Mouse (Mus musculus) testis, adult 2 months (tissue): Measurements from ENCODE around the gene Pde4d. TPM values are rescaled to one million over a fixed set of nuclear protein-coding genes. Genes with fewer than 3 reads are reported as not detected.

ENCODE experiments used
- H3K27ac ChIP-seq: fragments of 200-500 bp; 2 replicates; pipeline ENCODE4 v1.5.1; 2012; ENCODE audit warnings: low read depth, low read length; ENCODE audit not compliant: control insufficient read depth, insufficient read depth
- H3K27me3 ChIP-seq: fragments of 200-500 bp; 2 replicates; pipeline ENCODE4 v1.6.1; 2012; ENCODE audit warnings: mild to moderate bottlenecking, low read length, moderate library complexity; ENCODE audit not compliant: control insufficient read depth, insufficient read depth
- H3K36me3 ChIP-seq: fragments of 200-500 bp; 2 replicates; pipeline ENCODE4 v1.6.1; 2012; ENCODE audit warnings: mild to moderate bottlenecking, low read length; ENCODE audit not compliant: control insufficient read depth, insufficient read depth
- H3K4me1 ChIP-seq: fragments of 200-500 bp; 2 replicates; pipeline ENCODE4 v1.6.1; 2012; ENCODE audit warnings: low read length; ENCODE audit not compliant: control insufficient read depth, insufficient read depth
- H3K4me3 ChIP-seq: fragments of 200-500 bp; 2 replicates; pipeline ENCODE4 v1.5.1; 2012; ENCODE audit warnings: low read depth, mild to moderate bottlenecking, low read length, moderate library complexity, mixed read lengths; ENCODE audit not compliant: control insufficient read depth
- CTCF ChIP-seq: fragments of 200-500 bp; IDR thresholded peaks from 2 replicates; pipeline ENCODE4 v1.5.1; 2012; ENCODE audit warnings: low read depth, mild to moderate bottlenecking, inconsistent platforms, low read length, moderate library complexity; ENCODE audit not compliant: control insufficient read depth, insufficient read depth, insufficient replicate concordance
- POLR2A ChIP-seq: fragments of 200-500 bp; IDR thresholded peaks from 2 replicates; pipeline ENCODE4 v1.6.1; 2012; ENCODE audit warnings: low read depth, mild to moderate bottlenecking, inconsistent platforms, low read length, moderate library complexity; ENCODE audit not compliant: control insufficient read depth
- polyA plus RNA-seq: library from polyadenylated mRNA; depleted of rRNA; stranded (reverse); fragments of >200 nt; gene quantifications from 2 replicates; pipeline ENCODE4 v1.2.3, GENCODE M21; 2012

Gene Pde4d
- polyA plus RNA-seq, 1 experiment: 2.1 TPM

GRCm38 (mm10) chr13:109350100-109350499 is 900.4 kb downstream of the Pde4d start:
- TF ChIP-seq POLR2A (no peak), CTCF (no peak)
- H3K36me3 ChIP-seq: no peaks in the 10 kb centered on the region
- no peaks in the 10 kb centered on the region for H3K27me3 ChIP-seq
- H3K4me1 ChIP-seq: peaks cover 4% of the 10 kb centered on the region
- H3K27ac ChIP-seq: no peak overlapping the region
- peak overlapping the region; percentile 1 for H3K4me3 ChIP-seq

- Histone ChIP-seq H3K4me1 (no peaks in the 10 kb centered on the region; the same call in 1 of the 2 replicates), H3K36me3 (no peaks in the 10 kb centered on the region), H3K27ac (no peak overlapping the region), H3K27me3 (no peaks in the 10 kb centered on the region), H3K4me3 (no peak overlapping the region)
- no peak for TF ChIP-seq POLR2A
- no peak for TF ChIP-seq CTCF
Measured at GRCm38 (mm10) chr13:109354017-109354416, 904.3 kb downstream of the Pde4d start.

GRCm38 (mm10) chr13:109356252-109356651 is 906.5 kb downstream of the Pde4d start:
- H3K27me3 ChIP-seq: no peaks in the 10 kb centered on the region
- H3K4me1 ChIP-seq: no peaks in the 10 kb centered on the region
- no peak for TF ChIP-seq POLR2A
- no peak for TF ChIP-seq CTCF
- no peaks in the 10 kb centered on the region for H3K36me3 ChIP-seq
- no peak overlapping the region for H3K27ac ChIP-seq
- H3K4me3 ChIP-seq: no peak overlapping the region

DNA sequence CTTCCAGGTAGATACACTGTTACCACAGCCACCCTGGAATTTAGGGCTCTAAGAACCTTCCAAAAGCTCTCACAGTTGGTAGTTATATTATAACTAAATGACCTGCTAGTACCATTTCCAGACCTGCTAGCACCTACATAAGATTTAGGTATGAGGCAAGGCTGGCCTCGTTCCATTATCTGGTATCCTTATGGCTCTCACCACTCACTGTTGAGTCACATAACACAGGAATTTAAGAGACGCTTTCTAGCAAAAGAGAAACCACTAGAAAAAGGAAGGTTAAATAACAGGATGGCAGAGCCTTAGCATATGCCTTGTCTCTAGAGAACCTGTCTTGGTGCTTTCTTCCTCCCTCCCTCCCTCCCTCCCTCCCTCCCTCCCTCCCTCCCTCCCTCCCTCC is 910.2 kb downstream of the Pde4d start:
- Histone ChIP-seq H3K4me3 (no peak overlapping the region), H3K36me3 (no peaks in the 10 kb centered on the region), H3K4me1 (no peaks in the 10 kb centered on the region), H3K27me3 (no peaks in the 10 kb centered on the region), H3K27ac (no peak overlapping the region)
- TF ChIP-seq POLR2A (no peak), CTCF (no peak)

DNA sequence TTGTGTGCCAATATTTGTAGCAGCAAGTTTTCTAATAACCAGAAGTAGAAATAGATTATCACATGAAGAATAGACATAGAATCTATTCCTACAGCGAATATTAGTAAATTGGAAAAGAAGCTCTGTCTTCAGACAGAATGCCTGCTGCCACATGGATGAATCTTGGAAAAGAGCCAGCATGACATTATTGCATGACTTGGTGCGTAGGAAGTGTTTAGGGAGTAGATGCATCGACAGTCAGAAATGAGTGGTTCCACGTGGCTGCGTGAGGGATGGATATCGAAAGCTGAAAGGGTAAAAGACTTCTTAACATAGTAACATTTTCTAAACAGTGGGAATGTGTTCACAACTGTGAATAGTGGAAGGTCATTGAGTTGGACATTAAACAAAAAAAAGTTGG is 912.6 kb downstream of the Pde4d start:
- Histone ChIP-seq H3K4me3 (no peak overlapping the region), H3K4me1 (no peaks in the 10 kb centered on the region), H3K36me3 (no peaks in the 10 kb centered on the region), H3K27me3 (no peaks in the 10 kb centered on the region), H3K27ac (no peak overlapping the region)
- TF ChIP-seq CTCF: no peak
- TF ChIP-seq POLR2A: no peak

DNA sequence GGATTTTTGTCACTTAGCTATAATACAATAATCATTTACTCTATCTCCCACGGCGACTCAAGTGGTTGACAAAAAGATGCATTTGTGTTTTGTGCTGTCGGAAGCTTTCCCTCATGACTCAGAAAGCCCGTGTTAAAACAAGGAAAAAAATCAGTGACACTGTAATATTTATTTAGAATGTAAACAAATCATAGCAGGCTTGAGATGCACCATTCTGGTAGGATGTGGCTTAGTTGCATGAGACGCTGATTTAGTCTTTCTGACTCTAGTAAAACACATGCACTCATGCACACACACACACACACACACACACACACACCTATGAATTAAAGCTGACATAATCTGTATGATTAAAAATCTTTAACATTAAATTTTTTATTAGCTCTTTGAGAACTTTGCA is 924.7 kb downstream of the Pde4d start:
- Histone ChIP-seq H3K27ac (no peak overlapping the region), H3K36me3 (no peaks in the 10 kb centered on the region), H3K27me3 (no peaks in the 10 kb centered on the region), H3K4me3 (no peak overlapping the region), H3K4me1 (no peaks in the 10 kb centered on the region)
- TF ChIP-seq CTCF: no peak
- no peak for TF ChIP-seq POLR2A

- Histone ChIP-seq H3K4me3 (no peak overlapping the region), H3K4me1 (no peaks in the 10 kb centered on the region), H3K36me3 (no peaks in the 10 kb centered on the region), H3K27me3 (no peaks in the 10 kb centered on the region), H3K27ac (no peak overlapping the region)
- TF ChIP-seq POLR2A (no peak), CTCF (no peak)
Measured at GRCm38 (mm10) chr13:109376681-109377080, 926.9 kb downstream of the Pde4d start.

DNA sequence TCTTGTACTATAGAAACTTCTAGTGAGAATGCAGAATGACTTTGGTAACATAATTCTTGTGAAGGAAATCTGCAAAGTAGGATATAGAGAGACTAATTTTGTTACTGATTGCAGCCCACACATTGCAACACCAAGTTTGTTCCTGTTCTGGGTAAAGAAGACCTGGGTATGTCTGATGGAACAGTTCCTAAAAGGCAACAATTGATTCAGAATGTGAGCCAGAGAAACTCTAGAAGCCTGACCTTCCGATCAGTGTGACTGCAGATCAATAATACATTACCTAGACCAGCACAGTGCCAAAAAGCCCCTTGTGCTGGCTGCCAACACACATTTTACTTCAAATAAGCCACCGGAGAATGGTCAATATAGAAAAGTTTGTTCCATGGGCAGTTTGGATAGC is 930.4 kb downstream of the Pde4d start:
- no peak overlapping the region for H3K4me3 ChIP-seq
- H3K4me1 ChIP-seq: no peaks in the 10 kb centered on the region
- H3K27me3 ChIP-seq: no peaks in the 10 kb centered on the region
- no peak overlapping the region for H3K27ac ChIP-seq
- TF ChIP-seq CTCF (no peak), POLR2A (no peak)
- no peaks in the 10 kb centered on the region for H3K36me3 ChIP-seq
